Mouse (Mus musculus) adrenal gland, postnatal 10 days (tissue): Measurements from ENCODE around the gene Kcnk18. TPM values are rescaled to one million over a fixed set of nuclear protein-coding genes. Genes with fewer than 3 reads are reported as not detected.

Experiments used
- DNase-seq: peaks from one replicate; pipeline ENCODE4 v3.0.0; 2021; ENCODE audit warnings: mixed read lengths
- long read RNA-seq, 2 experiments: library from polyadenylated mRNA; stranded (forward); transcript quantifications; one replicate each; pipeline ENCODE4 v2.0.0; 2021
- total RNA-seq, 2 experiments: library from RNA; stranded (reverse); gene quantifications; 2 replicates each; pipeline ENCODE4 v1.2.3; 2021

Kcnk18 gene
- total RNA-seq: not detected
- long read RNA-seq, experiment 1: 0 reads
- long read RNA-seq, experiment 2: 0 reads

DNA sequence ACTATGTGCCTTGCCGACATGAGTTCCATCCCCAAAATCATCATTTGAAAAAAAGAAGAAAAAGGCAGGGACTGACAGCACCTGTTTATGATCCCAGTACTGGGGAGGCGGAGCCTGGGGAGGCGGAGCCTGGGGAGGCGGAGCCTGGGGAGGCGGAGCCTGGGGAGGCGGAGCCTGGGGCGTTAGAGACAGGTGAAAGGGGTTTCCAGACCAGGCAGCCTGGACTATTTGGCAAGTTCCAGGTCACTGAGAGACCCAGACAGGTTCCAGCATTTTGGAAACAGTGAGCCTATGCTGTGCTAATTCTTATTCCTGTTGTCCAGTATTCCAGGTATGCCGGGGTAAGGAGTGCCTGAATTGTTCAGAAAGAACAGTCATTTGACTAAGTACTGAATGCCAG lies at the start of gene Kcnk18:
Kcnk18 (plus strand) TSS at position 224 of the 400 bp plus-strand sequence.
- DNase-seq: no peak

DNA sequence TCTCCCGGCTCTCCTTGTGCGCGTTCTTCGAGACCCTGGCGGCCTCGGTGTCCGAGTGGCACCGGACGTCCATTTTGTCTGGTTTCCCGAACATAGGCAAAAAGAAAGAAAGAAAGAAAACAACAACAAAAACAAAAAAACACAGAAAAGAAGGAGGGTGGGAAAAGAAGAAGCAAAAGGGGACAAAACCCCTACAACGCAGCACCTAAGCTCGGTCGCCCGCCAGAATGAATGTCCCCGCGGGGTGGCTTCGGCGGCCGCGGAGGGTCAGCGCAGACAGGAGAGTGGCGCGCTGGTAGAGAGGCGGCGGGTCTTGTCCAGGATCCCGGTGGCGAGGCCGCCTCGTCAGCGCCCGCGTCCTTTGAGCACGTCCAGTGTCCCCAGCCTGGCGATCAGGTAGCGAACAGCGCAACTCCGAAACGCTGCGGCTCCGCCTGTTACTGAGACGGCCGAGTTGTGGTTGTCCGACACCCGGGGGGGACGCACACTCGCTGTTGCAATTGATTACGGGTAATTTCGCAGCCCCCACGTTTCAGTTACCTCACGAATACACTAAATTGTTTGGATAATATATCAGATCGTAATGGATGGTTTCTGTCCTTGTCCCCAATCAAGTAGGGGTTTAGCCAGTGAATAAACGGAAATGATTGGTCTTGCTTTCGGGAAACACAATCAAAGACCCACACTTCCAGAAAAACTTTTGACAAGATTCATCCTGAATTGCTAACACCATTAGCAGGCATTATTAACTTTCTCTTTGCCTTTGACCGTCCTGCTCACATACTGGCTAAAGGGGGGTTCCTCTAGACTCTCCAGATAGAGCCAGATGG lies 48.9 kb upstream of the Kcnk18 start, which contains the start of gene Vax1:
Vax1 (minus strand) TSS at position 121 of the 830 bp plus-strand sequence.
- DNase-seq: peak; percentile 19

DNA sequence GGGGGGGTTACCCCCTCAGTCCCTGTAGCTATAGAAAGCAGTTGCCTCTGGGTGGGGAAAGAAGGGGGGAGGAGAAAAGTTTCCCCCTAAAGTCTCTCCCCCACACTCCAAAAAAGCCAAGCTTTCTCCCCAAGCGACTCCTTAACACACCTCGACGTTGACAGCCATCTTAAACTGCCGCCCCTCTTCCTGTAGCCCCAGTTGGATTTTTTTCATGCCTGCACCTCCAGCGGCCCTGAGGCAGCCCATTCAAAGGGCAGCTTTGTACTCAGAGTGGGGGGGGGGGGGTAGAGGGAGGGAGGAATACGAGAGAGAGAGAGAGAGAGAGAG lies 48.3 kb upstream of the Kcnk18 start:
- DNase-seq: no peak

DNA sequence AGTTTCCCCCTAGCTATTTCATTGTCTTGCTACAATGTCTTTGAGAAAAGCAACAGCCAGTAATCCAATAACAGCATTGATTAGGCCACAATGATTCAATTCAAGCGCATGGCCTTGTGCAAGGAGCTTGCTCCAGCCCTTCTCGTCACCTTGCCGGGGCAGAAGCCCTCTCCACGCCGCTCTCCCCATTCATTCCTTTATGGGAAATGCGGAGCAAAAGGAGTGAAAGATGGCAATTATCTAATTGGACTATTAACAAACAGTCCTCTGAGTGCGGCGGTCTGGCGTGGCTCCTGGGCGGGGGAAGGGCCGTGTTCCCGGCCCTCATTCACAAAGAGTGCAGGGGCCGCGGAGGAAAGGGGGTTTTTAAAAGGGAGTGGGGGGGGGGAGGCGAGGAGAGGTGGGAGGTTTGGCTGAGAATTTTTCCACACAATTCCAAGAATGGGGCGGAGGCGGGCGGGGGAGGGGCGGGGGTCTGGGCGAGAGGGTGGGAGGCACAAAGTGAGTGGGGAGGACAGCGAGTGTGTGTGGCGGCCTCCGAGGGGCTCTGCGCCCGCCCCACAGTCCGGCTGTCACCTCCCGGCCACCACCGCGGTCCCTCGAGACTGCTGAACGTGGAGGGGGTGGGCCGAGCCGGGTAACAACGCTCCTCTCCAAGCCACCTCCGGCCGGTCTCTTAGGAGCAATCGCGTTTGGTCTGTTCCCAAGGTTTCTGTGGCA lies 47.7 kb upstream of the Kcnk18 start:
- DNase-seq: no peak

DNA sequence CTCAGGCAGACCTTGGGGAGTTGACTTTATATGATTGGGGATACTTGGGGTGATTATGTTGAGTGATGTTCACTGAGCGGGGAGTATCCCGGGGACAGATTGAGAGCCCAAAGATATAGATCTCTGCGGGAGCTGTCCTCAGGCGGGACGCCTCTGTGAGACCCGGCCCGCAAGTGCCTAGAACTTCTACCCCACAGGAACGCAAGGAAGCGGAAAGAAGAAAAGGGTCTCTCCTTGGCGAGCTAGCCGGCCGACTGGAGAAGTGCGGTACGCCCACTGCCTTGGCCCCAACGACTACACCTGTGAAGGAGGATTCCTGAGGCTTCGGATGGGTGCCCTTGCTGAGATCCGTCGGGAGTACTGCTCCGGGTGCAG lies 47.2 kb upstream of the Kcnk18 start:
- no peak for DNase-seq

DNA sequence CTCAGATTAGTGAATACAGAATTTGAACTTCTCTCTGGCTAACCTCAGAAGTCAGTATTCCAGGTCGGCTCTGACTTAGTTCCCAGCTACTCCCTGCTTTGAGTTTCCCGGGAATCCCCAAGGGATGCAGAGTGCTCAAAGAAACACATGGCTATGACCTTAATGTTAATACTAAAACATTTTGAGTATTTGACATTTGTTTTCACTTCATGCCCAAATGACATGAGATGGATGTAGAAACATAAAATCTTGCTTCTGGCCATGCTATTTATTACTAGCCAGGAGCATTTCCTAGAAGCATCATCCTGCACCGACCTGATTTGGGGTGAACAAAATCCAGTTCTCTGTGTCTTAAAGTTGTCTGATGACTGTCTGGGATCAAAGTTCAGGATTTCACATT lies 46.2 kb upstream of the Kcnk18 start:
- DNase-seq: no peak

DNA sequence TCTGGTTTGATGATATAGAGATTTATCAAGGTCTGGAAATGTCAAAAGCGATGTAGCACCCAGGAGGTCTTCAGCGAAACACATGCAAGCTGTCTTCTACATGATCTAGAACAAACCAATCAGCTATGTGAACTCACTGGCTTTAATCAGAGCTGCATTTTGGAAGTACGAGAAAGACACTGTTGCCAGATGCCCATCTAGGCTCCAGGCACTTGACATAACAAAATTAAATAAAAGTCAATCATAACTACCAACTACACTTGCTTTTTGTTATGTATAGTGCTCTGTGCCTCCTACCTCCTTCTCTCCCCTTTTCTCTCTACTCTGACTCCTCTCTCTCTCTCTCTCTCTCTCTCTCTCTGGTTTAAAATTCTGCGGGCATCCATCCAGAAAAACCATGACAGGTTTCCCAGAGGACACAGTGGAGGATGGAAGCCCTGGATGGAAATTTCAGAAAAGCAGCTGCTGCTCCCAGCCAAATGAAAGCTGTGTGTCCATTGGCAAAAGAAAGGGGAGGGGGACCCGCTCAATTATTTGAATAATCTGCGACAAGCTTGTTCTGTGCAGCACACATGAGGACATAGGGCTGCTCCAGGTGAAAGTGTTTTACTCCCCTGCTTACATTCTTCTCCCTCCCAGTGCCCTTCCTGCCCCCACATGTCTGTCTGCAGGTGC lies 45.5 kb upstream of the Kcnk18 start:
- no peak for DNase-seq

DNA sequence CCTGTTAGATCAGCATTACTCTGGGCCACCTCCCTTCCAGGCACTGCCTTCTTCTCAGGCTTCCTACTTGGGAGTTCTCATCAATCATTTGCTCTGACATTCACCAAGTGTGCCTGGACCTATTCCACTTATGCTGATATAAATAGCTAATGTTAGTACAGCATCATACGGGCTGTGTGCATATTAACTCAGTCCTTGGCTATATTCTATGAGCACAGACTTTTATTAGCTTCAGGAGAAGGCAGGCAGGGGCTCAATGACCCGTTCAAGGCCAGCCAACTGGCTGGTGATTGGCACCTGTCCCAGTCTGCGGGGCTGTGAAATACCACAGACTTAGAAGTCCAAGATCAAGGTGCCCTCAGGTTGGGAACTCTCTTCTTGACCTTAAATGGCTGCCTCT lies 35.0 kb upstream of the Kcnk18 start:
- no peak for DNase-seq

DNA sequence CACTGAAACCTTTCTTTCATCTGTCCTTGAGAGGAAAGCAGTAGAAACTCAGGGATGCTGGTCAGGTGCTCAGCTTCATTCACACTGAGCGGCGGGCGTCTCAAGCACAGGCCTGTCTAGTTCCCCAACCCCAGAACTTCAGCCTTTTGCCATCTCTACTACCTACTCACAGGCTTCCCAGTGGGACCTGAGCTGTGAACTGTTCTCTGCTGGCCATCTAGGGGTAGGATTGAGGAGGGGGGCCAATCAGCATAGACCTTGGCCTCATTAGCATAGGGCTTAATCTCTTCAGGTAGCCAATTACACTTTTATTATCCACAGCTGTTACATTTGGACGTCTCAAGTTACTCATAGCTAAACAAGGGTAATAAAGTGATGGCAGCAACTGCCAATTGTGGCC lies 30.0 kb upstream of the Kcnk18 start:
- no peak for DNase-seq

DNA sequence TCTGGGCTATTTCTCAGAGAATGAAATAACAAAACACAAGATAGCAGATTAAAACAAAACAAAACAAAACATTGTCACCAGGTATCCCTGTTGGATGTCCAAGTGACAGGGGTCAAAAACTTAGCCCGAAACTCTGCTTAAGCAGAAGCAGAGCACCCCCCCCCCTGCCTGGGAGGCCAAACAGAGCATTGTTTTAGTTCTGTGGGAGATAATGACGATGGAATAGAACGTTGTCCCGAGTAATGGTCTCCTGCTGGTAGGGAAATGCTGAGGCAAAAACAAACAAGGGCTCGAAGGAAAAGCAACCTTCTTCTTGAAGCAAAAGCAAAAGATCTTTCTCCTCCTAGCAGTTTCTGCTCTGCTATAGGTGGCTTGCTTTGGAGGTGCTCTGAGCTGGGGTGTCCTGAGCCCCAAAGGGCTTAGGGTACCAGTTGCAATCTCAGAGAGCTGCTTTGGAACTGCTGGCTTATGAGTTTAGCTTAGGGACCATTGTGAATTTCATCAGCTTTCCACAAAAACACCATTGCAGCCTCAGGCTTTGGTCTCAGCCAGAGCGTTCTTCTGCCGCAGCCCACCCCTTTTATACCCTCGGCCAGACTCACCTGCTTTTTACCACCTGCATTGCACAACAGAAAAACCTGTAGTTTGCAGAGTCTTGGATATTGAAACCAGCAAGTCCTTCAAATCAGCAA lies 28.4 kb upstream of the Kcnk18 start:
- no peak for DNase-seq

DNA sequence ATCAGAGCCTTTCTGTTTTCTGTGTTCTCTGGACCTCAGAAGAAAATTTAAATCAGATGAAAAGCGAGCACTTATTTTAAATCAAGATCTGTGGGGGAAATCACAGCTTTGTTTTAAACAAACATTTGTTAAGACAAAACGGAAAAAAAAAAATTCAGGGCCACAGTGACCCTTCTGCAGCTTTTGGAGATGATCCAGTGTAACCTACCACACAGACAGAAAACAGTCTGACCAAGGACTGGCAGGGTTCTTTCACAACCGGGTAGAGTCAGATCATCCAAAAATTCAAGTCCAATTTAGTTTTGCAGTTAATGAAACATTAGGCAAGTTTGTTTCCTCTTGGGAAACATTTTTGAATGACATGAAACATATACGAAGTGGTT lies 27.9 kb upstream of the Kcnk18 start:
- no peak for DNase-seq

DNA sequence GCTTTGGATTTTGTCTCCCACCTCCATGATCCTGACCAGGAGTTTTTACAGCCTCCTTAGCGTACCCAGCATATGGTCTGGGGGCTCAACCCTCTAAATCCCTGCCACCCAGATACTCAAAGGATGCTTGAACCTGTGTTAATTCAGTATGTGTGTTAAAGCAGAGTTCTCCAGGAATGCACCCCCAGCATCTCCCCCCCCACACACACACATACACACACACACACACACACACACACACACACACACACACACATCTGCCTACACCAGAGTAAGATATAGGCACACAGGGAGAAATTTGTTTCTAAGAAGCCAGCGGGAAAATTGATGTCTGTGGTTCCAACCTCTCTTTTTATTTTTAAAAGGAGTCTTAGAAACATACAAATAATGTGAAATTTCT lies 26.5 kb upstream of the Kcnk18 start:
- no peak for DNase-seq

DNA sequence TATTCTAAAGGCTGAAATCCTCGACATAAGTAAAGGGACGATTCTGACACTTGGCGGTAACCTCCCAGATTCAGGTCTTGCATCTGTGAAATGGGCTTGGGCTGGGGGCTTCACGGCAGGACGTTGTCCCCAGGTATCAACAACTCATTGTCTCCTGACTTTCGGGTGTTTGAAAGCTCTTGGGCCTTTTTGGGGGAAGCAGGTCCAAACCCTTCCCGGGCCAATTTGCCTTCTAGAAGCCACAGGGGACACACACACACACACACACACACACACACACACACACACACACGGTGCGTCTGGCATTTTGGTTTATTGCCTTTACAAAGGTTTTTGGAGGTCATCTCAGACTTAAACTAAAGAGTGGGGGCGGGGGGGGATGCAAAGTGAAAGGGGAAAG lies 25.6 kb upstream of the Kcnk18 start:
- no peak for DNase-seq

DNA sequence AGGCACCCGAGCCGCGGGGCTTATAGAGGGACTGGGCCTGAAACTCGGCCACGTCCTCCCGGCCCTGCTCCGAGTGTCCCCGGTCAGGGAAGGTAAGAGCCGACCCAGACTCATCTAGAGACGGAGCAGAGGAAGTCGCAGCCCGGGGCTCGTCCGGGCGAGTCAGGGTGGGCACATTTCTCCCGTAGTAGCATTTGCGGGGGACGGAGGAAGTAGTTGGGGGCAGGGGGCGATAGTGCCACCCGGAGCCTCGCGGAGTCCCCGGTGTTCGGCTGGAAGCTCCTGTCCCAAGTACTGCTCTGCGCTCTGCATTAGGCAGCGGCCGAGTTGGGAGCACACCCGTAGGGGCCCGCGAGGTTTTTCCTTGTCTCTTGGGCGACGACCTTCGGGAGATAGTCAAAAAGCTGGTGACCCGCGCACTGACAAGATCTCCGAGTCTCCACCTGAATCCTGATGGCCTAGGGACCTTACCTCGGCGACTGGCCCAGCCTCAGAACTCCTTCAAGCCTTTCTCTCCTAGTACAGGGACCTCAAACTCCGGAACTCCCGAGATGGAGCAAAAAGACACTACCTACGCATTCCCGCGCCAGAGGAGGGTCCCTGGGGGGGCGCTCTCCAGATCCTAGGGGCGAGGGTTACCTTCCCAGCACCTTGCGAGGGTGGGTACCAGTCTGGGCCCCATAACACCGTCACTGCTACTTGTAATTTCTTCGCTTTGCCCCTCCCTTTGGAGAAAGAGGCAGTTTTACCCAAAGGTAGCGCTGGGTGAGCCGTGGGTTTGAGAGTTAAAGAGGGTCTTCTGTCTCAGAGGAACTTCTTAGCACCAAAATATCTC lies 24.8 kb upstream of the Kcnk18 start:
- DNase-seq: peak; percentile 18

DNA sequence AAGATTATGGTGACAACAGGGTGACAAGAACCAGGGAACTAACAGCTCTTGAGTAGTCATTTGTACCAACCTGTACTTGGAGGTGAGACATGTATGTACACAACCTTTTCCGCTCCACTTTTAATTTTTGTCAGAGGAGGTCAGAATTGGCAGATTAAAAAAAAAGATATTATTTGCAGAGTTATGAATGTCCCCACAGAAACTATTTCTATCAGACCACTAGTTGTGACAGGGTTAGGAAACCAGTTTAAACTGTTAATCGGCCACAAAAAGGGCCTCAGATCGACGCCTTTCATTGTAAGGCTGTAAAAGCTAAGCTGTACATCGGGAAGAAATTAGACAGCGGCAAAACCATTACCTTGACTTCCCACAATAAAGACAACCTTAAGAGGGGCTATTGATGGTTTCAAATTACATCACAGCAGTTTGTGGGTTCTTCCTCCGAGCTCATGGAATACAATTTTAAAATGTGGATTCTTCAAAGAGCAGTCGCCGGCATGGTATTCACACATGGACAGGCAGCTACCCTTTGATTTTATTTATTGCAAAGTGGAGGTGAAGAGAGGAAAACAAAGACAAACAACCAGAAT lies 23.7 kb upstream of the Kcnk18 start:
- no peak for DNase-seq

DNA sequence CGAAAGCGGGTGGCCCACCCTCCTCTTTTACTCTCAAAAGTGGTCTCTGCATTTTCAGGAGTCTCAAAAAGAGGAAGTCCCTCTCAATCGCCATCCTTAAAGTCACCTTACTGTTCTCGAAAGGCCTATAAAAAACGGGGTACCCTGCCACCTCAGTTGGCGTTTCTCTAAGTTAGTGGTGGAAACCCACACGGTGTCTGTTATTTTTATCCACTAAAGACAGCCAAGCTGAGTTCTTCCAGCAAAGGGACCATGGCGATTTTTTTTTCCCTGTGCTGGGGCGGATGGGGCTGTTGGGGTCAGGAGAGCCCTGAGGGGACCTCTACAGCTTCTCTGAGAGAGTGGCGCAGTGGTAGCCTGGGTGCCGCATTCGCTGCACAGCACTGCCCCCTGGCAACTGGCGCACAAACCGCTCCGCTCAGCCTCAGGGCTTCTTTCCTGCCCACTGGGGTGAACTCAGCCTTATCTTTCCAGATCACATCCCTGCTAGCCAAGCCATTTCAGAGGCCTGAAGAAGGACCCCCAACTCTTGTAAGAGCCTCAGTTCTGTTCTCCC lies 22.8 kb upstream of the Kcnk18 start:
- DNase-seq: peak; percentile 79

DNA sequence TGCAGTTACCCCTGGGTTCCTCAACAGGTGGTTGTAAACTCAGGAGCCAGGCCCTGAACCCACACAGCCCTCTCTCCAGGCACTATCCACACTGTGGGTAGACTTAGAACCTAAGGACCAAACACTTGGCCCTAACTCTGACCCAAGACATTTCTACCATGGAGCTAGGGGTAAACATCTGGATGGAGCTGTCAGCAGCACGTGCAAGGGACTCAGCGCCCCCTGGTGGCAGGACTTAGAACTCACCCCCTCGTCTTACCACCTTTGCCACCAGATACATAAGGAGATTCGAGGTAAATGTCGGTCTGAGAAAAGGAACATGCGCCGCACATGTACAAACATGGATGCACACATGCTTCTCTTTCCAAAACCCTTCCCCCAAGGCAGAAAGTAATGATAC lies 20.9 kb upstream of the Kcnk18 start:
- peak; percentile 84 for DNase-seq

DNA sequence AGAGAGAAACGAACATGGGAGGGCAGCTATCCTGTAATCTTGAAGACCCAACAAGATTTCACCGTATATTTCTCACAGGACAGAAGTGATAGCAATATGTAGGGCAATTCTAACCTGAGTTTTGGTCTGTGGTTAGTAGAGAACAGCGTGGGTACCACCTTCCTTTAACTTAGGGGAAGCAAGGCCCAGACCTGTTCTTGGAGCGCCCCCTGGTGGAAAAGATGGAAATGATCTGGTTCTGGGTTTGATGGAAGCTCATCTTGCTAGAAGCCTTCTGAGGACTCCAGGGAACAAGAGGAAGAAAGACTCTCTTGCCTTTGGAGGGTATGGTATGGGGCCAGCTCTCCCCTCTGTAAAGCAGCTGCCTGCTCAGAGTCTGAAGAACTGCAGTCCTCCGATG lies 10.5 kb upstream of the Kcnk18 start:
- DNase-seq: peak; percentile 79

DNA sequence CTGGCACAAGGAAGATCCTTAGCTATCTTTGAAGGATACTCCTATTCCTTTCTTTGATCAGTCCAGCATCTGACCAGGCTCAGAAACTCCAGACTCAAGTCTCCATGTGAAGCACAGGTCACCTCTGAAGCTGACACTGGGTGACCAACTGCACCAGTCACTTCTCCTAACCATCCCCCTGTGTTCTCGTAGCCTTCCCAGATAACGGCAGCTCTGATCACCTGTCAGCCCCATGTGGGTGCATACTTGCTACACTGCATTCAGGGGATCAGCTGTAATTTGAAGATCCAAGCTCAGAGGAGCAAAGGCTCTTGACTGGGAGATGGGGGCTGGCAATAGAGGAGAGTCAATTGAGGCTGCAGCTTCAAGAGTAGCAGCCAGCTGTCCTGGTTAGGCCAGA lies 10.0 kb upstream of the Kcnk18 start:
- DNase-seq: no peak

DNA sequence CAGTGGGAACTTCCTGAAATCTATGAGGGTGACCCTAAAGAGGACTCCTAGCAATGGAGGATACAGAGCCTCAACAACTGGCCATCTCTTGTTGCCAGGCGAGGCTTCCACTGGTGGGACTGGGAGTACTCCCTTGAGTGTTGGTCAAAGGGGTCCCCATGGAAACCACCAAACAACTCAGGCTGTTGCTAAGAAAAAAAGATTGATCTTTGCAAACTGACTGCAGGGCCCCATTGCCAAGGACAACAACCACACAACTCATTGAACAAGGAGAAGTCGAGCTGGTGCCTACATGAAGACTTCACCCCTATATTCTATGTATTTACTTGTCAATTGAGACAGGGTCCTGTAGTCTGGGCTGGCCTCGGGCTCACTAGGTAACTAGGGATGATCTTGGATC lies 2.1 kb upstream of the Kcnk18 start:
- no peak for DNase-seq

DNA sequence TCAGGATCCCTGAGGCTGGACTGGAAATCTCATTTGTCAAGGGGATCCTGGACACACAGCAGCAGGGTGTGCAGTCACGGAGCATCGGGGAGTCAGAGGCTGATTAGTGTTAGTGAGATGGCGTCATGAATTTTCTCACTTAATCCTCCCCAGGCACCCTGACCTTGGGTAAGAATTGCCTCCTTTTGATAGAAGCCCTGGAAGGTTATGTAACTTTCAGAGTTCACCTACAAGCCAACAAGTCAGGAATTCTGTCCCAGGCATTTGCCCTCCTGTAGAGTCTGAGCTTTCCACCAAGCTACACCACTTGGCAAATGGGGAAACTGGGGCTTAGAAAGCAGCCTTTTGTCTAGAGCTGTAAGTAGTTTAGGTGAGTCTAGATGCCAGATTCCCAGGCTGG lies 2.1 kb downstream of the Kcnk18 start:
- DNase-seq: no peak
